Mouse (Mus musculus) bone marrow macrophage, adult 2 months (primary cell): ENCODE results near the gene Smo. TPM values are rescaled to one million over a fixed set of nuclear protein-coding genes. Genes with fewer than 3 reads are reported as not detected.

Experiments
- H3K27ac ChIP-seq: 2 replicates; pipeline ENCODE4 v1.5.1; 2012; ENCODE audit warnings: low read depth, low read length; ENCODE audit not compliant: insufficient read depth
- H3K4me1 ChIP-seq: 2 replicates; pipeline ENCODE4 v1.6.1; 2012; ENCODE audit warnings: low read length; ENCODE audit not compliant: control insufficient read depth, insufficient read depth
- H3K4me3 ChIP-seq: 2 replicates; pipeline ENCODE4 v1.5.1; 2012; ENCODE audit warnings: mild to moderate bottlenecking, low read length, moderate library complexity; ENCODE audit not compliant: insufficient read depth
- CTCF ChIP-seq: IDR thresholded peaks from 2 replicates; pipeline ENCODE4 v1.5.1; 2012; ENCODE audit warnings: low read depth, mild to moderate bottlenecking, low read length, moderate library complexity
- POLR2A ChIP-seq: IDR thresholded peaks from 2 replicates; pipeline ENCODE4 v1.6.1; 2012; ENCODE audit warnings: mild to moderate bottlenecking, low read depth, low read length, borderline replicate concordance
- polyA plus RNA-seq: library from polyadenylated mRNA; stranded (reverse); fragments of >200 nt; gene quantifications from 2 replicates; pipeline ENCODE4 v1.2.4, GENCODE M21; 2012; ENCODE audit not compliant: missing spikeins, insufficient read depth, insufficient read length

Gene Smo
- polyA plus RNA-seq, 1 experiment: not detected

DNA sequence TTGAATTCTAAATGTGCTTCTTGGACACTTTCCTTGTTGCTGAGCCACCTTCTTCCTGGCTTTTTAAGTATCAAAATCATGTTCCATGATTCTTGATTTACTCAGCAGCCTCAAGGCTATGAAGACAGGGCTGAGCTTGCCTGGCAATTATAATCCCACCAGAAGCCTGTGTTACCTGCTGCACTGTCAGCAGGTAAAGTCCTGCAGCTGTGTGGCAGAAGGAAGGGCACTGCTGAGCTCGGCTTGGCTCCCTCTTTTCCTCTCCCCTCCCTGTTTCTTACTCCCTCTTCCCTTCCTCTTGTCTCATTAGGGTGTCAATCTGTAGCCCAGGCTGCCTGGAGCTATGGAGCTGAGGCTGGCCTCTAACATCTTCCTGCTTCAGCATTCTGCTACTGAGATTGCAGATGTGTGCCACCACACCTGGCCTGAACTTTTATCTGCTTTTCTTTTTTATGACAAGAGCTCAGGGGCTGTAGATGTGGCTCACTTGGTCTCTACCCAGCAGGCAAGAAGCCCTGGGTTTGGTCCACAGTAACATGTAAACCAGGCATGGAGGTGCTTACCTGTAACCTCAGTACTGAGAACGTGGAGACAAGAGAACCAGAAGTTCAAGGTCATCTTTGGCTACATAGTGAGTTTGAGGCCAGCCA, 35.5 kb downstream of the Smo start:
- H3K27ac ChIP-seq: no peak overlapping the region
- H3K4me3 ChIP-seq: no peak overlapping the region
- peaks cover 29% of the 10 kb centered on the region for H3K4me1 ChIP-seq
- no peak for TF ChIP-seq POLR2A
- TF ChIP-seq CTCF: no peak

DNA sequence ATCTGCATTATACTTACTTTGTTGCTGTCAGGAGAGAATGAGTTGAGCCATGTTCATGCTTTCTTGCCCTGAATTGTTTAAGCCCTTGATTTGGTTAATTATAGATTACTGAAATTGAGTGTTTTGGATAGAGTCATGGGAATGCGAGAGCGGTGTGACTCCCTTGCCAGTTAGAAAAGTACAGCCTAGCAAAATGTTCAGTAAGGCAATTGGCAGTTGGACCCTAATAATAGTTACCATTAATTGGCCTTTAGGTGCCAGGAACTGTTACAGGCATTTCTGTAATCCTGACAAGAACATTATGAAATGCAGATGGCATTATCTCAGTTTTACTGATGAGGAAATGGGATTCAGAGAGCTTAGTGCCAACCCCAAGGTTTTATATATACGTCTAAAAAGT, 36.9 kb downstream of the Smo start:
- no peak overlapping the region for H3K27ac ChIP-seq
- H3K4me3 ChIP-seq: no peak overlapping the region
- peaks cover 27% of the 10 kb centered on the region for H3K4me1 ChIP-seq
- TF ChIP-seq POLR2A: no peak
- no peak for TF ChIP-seq CTCF

DNA sequence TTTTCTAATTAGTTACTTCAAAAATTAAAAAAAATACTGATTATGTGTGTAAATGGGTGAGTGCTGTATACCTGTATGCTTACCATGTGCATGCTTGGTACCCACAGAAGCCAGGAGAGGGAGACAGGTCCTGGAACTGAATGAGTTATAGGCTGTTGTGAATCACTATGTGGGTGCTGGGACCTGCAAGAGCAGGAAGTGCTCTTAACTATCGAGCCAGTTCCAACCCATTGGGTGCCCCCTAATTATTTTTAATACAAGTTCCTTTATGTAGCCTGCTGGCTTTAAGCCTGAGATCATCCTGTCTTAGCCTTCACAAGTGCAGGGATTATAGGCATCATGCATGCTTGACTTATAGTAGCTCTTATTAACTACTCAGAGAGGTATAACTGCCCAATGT, 38.9 kb downstream of the Smo start:
- H3K4me1 ChIP-seq: peaks cover 27% of the 10 kb centered on the region
- H3K4me3 ChIP-seq: no peak overlapping the region
- TF ChIP-seq CTCF (no peak), POLR2A (no peak)
- no peak overlapping the region for H3K27ac ChIP-seq

DNA sequence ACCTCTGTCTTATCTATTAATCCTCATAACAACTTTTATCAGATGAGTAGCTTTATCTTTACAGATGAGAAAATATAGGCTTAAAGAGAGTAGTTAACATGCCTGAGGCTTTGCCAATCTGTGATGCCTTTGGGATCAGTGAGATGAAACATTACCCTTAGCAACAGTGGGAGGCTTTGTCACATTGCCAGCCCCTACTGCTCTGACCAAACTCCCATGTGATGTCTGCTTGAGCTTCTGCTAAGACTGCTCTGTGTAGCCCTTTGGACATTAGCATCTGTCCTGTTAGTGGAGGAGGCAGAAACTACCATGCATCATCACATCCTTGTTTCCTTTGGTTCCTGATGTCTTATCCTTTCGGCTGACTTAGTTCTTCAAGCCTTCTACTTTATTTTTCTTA, 40.3 kb downstream of the Smo start:
- H3K27ac ChIP-seq: no peak overlapping the region
- H3K4me3 ChIP-seq: no peak overlapping the region
- H3K4me1 ChIP-seq: peaks cover 24% of the 10 kb centered on the region
- TF ChIP-seq POLR2A (no peak), CTCF (no peak)

DNA sequence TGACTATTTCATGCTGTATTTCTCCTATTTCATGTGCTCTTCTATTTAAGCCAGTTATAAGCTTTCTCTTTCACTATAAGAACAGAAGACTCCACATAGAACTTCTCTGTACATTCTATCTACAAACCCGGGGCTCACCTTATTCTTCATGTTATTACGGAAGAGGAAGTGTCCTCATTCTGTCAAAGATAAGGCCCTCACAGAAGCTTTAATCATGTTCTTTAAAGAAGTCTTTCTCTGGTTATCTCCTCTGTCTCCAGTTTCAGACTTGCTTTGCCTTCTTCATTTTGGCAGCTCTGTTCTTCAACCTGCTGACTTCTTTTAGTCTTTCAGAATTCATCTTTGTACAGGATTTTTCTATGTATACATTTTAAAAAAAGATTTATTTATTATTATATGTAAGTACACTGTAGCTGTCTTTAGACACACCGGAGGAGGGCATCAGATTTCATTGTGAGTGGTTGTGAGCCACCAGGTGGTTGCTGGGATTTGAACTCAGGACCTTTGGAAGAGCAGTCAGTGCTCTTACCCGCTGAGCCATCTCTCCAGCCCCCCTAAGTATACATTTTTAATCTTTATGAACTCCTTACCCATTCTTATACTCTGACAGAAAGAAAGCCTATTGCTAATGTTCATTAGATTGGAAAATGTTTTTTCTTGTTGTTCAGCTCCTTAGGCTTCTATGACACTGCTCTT, 41.4 kb downstream of the Smo start:
- TF ChIP-seq POLR2A (no peak), CTCF (no peak)
- H3K27ac ChIP-seq: no peak overlapping the region
- H3K4me1 ChIP-seq: peaks cover 17% of the 10 kb centered on the region
- H3K4me3 ChIP-seq: no peak overlapping the region

DNA sequence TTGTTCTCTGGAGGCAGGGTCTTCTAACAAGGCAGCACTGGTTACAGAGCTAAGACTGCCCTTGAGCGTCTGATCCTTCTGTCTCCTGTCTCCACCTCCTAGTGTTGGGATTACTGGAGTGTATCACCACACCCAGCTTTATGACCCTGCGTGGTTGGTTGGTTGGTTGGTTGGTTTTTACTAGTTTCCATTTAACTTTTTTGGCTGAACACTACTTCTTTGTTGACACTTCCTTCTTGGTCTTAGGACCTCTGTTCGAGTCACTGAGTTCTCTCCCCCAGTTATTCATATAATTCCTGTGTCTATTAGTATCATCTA, 41.9 kb downstream of the Smo start:
- no peak overlapping the region for H3K27ac ChIP-seq
- TF ChIP-seq POLR2A: no peak
- TF ChIP-seq CTCF: no peak
- peaks cover 13% of the 10 kb centered on the region for H3K4me1 ChIP-seq
- no peak overlapping the region for H3K4me3 ChIP-seq

DNA sequence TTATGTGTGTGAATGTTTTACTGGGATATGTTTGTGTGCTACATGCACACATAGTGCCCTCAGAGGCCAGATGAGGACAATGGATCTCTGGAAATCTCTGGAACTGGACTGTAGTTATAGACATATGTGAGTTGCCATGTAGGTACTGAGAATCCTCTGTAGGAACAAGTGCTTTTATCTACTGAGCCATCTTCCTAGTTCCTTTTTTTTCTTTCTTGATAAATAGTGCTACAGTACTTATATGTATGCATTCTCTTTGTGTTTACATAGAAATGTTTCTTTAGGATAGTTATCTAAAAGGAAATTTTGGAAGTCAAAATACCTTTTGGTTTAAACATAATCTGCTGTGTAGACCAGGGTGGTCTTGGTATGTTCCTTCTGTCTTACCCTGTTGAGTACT, 44.8 kb downstream of the Smo start:
- Histone ChIP-seq H3K27ac (no peak overlapping the region), H3K4me3 (no peak overlapping the region), H3K4me1 (peaks cover 7% of the 10 kb centered on the region)
- TF ChIP-seq POLR2A (no peak), CTCF (no peak)

DNA sequence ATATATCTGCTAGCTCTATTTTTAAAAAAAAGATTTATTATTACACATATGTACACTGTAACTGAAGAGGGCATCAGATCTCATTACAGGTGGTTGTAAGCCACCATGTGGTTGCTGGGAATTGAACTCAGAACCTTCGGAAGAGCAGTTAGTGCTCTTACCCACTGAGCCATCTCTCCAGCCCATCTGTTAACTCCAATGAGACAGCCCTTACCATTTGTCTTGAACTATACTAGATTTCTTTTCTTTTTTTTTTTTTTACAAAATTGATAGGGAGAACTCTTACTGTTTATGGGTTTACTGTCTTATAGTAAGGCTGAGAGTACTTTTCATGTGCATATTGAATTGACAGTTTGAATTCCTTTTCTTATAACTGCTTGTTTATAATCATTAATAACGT, 45.3 kb downstream of the Smo start:
- Histone ChIP-seq H3K27ac (no peak overlapping the region), H3K4me1 (peaks cover 9% of the 10 kb centered on the region), H3K4me3 (no peak overlapping the region)
- TF ChIP-seq CTCF (no peak), POLR2A (no peak)

DNA sequence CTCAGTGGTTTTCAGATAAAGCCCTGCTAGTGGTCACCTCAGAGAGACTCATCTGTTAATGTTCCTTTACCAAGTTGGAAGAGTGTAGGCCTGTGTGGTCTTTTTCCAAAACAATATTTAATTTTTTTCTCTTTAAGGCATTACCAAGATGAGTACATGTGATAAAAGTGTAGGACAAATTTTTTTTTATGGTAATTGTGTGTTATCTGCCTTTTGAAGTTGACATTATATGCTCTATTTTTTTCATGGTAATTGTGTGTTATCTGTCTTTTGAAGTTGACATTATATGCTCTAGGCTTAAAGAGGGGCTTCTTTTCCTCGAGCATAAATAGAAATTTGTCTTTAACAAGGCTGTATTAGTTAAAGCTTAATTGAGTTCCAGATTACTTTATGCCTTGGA, 46.9 kb downstream of the Smo start:
- peaks cover 13% of the 10 kb centered on the region for H3K4me1 ChIP-seq
- no peak overlapping the region for H3K27ac ChIP-seq
- H3K4me3 ChIP-seq: no peak overlapping the region
- TF ChIP-seq CTCF (no peak), POLR2A (no peak)

DNA sequence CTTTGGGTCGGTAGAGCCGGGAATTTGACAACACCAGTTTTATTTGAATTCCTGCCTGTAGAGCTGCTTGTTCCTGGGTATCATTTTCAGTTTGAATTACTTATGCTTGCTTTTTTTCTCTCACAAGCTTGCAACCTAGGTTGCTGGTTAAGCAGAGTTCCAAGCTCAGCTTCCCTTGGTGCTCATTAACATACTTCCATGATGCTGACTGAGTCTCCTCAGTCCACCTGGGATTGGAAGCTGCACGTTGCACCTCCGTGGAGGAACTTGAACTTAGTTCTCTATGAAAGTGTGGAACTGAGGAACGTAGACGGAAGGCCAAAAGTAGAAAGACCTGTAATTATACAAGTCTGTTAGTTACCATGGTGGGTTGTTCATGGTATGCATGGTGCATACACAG, 48.7 kb downstream of the Smo start:
- H3K4me1 ChIP-seq: peaks cover 13% of the 10 kb centered on the region
- no peak overlapping the region for H3K27ac ChIP-seq
- TF ChIP-seq POLR2A (no peak), CTCF (no peak)
- H3K4me3 ChIP-seq: no peak overlapping the region
